ENCODE assay signal across 9 mouse cellular contexts in the genomic region with DNA sequence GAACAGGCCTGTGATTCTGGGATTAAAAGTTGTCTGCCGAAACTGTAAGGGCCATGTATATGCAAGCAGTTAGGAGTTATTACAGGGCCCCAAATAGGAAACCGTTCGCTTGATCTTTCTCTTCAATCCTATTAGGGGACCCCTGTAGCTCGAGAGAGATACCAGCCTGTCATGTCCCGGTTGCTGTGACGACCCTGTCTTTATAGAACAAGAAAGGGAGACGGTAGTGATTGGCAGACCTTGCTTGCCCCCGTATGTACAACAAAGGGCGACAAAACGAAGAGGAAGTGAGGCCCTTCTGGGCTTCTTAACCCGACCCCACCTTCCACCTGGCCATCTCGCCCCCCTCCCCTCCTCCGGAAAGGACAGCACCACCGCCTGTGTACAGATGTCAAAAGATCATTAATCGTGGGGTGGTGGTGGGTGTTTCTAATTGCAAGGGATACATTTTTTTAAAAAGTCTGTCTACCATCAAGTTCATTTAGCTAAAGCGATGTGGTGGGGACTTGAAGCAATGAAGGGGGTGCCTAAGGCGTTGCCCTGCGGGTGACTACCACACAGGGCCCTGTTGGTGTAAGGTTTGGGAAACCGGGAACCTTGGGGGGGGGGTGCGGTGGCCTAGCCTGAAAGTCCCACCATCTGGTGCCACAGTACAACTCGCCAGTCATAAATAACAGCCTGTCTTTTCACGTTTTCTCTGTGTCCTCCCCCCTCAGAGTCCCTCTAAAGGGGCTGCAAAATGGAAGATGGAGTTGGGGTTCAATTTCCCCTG.
DNase-seq lines count a peak whose midpoint lies in the region; ATAC-seq lines count a peak whose summit lies in the region.
"Had no signal": no experiment of that assay in that cellular context is flagged by ENCODE, and none has a peak within 500 bp of the region (broad histone marks: within the 10 kb centered on the region; RNA-seq: fewer than 3 reads in every experiment).

No protein-coding gene starts in this region.

- no peaks in the 10 kb centered on the region for H3K9me3 ChIP-seq in lung, embryonic 15.5 days
- 0 out of 2 replicates have a peak, but pooled peaks cover 3% of the 10 kb centered on the region for H3K9me3 ChIP-seq in forebrain, embryonic 12.5 days
- H3K9me3 ChIP-seq in limb, embryonic 15.5 days, result no peaks in the 10 kb centered on the region

- DNase-seq in lung, postnatal 4 days, result no peak
- DNase-seq in yolk sac, embryonic 10.5 days (ENCODE audit: low spot score), result peak; percentile 9
- DNase-seq in layer of hippocampus, adult 18-20 months (ENCODE audit: low spot score in 2 of 2), result no peak
- no peak for DNase-seq in spleen, postnatal 36 days (ENCODE audit: low spot score in 2 of 2)
- DNase-seq: cerebellum, adult 11 months had no signal

- ATAC-seq in lung, embryonic 15.5 days (ENCODE audit: borderline replicate concordance, extremely low read depth, low FRiP score, low TSS enrichment), result no peak
- ATAC-seq in forebrain, embryonic 12.5 days (ENCODE audit: low FRiP score), result peak; percentile 55; the same call in 1 of the 2 replicates
- no peak for ATAC-seq in limb, embryonic 15.5 days (ENCODE audit: insufficient number of reproducible peaks, low FRiP score, low TSS enrichment, low read depth)

- no peak overlapping the region for H3K4me2 ChIP-seq in lung, embryonic 15.5 days
- peak overlapping the region; percentile 38; the same call in 1 of the 2 replicates for H3K4me2 ChIP-seq in forebrain, embryonic 12.5 days
- peak overlapping the region; percentile 45 for H3K4me2 ChIP-seq in limb, embryonic 15.5 days

- H3K27me3 ChIP-seq in lung, embryonic 15.5 days, result peaks cover 68% of the 10 kb centered on the region
- peaks cover 92% of the 10 kb centered on the region for H3K27me3 ChIP-seq in forebrain, embryonic 12.5 days
- H3K27me3 ChIP-seq in limb, embryonic 15.5 days, result peaks cover 53% of the 10 kb centered on the region

- H3K27ac ChIP-seq in lung, embryonic 15.5 days, result no peak overlapping the region
- H3K27ac ChIP-seq in forebrain, embryonic 12.5 days, result no peak overlapping the region
- 0 out of 2 replicates have a peak overlapping the region, but pooled peaks have one; percentile 7 for H3K27ac ChIP-seq in limb, embryonic 15.5 days
- H3K27ac ChIP-seq: macrophage had no signal

- H3K4me1 ChIP-seq in lung, embryonic 15.5 days, result 0 out of 2 replicates have a peak, but pooled peaks cover 4% of the 10 kb centered on the region
- H3K4me1 ChIP-seq in forebrain, embryonic 12.5 days, result peaks cover 15% of the 10 kb centered on the region
- peaks cover 13% of the 10 kb centered on the region for H3K4me1 ChIP-seq in limb, embryonic 15.5 days

- no peaks in the 10 kb centered on the region for H3K36me3 ChIP-seq in lung, embryonic 15.5 days
- no peaks in the 10 kb centered on the region for H3K36me3 ChIP-seq in forebrain, embryonic 12.5 days (replicated peaks)
- H3K36me3 ChIP-seq in limb, embryonic 15.5 days, result no peaks in the 10 kb centered on the region

- H3K4me3 ChIP-seq in lung, embryonic 15.5 days, result peak overlapping the region; percentile 13; the same call in 1 of the 2 replicates
- peak overlapping the region; percentile 17; the same call in 1 of the 2 replicates for H3K4me3 ChIP-seq in forebrain, embryonic 12.5 days (replicated peaks)
- peak overlapping the region; percentile 25 for H3K4me3 ChIP-seq in limb, embryonic 15.5 days

- 3% methylated on average over 22 of the region's 22 CpGs for WGBS in lung, embryonic 15.5 days
- 2% methylated on average over 21 of the region's 22 CpGs for WGBS in forebrain, embryonic 12.5 days
- WGBS in limb, embryonic 15.5 days, result 26% methylated on average over 22 of the region's 22 CpGs

- no peak overlapping the region for H3K9ac ChIP-seq in lung, embryonic 15.5 days
- H3K9ac ChIP-seq in forebrain, embryonic 12.5 days, result no peak overlapping the region
- H3K9ac ChIP-seq in limb, embryonic 15.5 days, result no peak overlapping the region
